Mouse (Mus musculus) R1 (cell line): Measurements from ENCODE around the gene Tab1.

Experiments
- DNase-seq: peaks from one replicate; pipeline ENCODE4 v3.0.0-alpha.2; 2018; ENCODE audit warnings: low read depth, low spot score

Gene Tab1

GRCm38 (mm10) chr15:80163274-80163673 is 30.3 kb downstream of the Tab1 start:
- no peak for DNase-seq

DNA sequence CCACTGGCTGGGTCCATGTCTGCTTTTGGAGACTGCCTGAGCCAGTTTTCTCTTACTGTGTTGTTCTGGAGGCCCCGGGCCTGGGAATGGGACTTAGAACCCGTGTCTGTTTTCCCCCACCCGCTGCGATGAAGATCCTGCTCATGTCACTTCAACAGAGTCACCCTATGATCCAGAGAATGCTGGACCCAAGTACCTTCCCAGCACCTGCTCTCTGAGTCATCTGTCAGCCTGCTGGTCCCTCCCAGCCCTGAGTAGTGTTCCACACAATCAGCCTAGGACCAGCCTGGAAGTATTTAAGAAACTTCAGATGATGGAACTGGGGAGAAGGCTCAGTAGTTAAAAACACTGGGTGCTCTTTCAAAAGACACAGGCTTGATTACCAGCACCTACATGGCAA is 30.8 kb downstream of the Tab1 start:
- DNase-seq = no peak

- no peak for DNase-seq
These were observed 32.5 kb downstream of the Tab1 start for GRCm38 (mm10) chr15:80165396-80165795.

GRCm38 (mm10) chr15:80169484-80169883 is 36.6 kb downstream of the Tab1 start:
- DNase-seq = peak; percentile 98

- no peak for DNase-seq
These were observed 37.4 kb downstream of the Tab1 start for GRCm38 (mm10) chr15:80170357-80170756.

GRCm38 (mm10) chr15:80171286-80171685 is 38.4 kb downstream of the Tab1 start:
- peak; percentile 73 for DNase-seq

DNA sequence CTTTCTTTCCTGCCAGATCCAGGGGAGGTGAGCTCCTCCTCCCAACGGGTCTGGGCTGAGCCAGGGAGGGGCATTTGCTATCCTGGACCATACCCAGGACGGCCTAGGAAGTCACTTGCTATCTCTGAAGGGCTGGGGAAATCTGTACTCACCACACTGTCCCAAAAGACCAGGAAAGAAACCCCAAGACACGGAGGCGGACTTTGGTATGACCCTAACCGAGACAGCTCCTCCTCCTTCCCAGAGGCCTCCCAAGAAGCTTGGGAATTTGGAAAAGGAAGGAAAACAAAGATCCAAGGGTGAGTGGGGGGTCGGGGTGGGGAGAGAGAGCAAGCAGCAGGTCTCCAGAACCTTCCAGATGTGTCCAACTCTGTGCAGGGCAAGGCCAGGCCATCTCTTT is 38.9 kb downstream of the Tab1 start:
- peak; percentile 76 for DNase-seq

GRCm38 (mm10) chr15:80173001-80173771 is 40.3 kb downstream of the Tab1 start, which contains the start of gene Mgat3:
TSS of gene Mgat3 (plus strand) at chr15:80173721.
- peak; percentile 70 for DNase-seq

- DNase-seq = peak; percentile 40
These were observed 41.1 kb downstream of the Tab1 start for GRCm38 (mm10) chr15:80173781-80174597.

- DNase-seq = no peak
These were observed 41.6 kb downstream of the Tab1 start for GRCm38 (mm10) chr15:80174598-80174875.

DNA sequence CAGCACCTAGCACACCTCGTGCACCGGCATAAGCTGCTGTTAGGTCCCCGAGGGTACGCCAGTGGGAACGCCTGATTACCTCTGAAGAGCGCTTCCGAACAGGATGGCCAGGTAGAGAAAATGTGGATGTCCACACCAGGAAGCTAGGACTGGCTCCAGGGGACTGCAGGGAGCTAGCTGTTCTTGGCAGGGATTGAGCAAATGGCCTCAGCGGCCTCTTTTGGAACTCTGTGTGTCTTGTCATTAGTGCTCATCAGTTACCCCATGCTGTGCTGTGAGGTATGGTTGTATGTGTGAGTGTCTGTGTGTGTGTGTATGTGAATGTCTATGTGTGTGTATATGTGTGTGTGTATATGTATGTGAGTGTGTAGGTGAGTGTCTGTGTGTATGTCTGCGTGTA is 42.4 kb downstream of the Tab1 start:
- no peak for DNase-seq

DNA sequence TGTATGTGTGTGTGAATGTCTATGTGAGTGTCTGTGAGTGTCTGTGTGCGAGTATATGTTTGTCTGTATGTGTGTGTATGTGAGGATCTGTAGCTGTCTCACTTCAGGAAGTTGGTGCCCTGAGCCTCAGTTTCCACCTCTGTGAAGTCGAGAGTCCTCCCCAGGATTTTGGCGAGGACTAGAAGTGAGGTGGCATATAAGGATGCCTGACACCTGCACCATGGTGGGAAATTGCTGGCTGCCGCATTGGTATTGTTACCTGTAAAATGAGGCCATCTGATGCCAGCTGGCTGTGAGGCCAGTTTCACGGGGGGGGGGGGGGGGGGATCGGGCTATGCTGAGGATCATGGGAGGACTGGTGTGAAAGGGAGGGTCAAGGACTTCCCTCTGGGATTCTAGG is 42.8 kb downstream of the Tab1 start:
- DNase-seq = no peak

DNA sequence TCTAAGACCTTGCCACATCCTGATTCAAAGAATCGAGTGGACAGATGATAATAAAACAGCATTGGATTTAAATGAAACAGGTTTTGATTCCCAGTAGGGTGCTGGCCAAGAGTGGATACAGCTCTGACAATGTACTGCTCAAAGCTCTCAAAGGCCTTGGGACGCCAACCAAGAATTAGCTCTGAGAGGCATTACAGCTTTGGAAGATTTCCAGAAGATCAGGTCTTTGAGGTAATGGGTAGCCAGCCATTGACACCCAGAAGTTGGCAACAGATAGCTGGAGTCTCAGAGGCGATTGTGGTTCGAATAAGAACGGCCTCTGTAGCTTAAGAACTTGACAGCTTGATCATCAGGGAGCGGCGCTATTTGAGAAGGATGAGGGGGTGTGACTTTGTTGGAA is 48.6 kb downstream of the Tab1 start:
- DNase-seq = no peak

- no peak for DNase-seq
These were observed 49.3 kb downstream of the Tab1 start for GRCm38 (mm10) chr15:80182072-80182700.

GRCm38 (mm10) chr15:80188927-80189326 is 56.0 kb downstream of the Tab1 start:
- DNase-seq = no peak

DNA sequence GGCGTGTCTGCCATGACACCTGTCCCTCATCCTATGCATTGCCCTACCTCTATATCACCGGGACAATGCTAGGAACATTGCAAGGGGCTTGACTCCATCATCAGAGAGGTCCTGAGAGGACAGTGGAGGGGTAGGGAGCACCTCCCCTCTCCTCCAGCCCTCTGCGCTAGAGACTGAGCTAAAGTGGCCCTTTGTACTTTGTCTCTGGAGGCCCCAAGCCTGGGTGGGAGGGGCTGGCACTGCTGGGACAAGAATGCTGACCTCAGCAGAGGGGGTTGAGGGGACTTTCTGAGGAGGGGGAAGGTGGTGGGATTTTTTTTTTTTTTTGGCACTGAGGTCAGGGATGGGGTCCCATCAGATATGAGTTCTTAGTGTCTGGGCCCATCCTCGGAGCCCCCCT is 57.1 kb downstream of the Tab1 start:
- no peak for DNase-seq

DNA sequence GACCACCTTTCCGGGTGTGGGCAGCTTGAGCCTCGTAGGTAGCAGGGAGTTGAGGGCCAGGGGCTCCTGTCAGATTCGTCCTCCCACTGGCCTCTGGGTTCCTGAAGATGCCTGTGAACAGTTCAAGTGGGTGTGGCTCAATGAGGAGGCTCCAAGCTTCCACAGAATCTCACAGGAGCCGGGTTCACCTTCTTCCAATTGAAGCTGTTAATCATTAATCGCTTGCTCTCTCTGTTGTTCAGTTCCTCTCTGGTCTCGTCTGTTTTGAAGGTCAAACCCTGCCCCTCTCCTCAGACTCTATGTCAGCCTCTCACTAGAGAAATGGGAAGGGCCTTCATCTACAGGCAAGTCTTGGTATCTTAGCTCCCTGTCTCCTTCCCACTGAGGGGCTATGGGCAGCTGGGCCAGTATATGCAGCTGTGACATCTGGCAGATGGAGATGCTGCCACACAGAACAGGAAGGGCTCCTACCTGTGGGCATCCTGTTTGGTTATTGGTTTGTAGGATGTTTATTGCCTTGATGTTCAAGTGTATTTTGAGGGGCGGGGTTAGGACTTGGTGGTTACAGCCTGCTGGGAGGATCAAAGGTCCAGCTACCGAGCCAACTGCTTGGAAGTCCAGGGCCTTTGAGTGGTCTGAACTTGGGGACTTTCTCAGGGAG is 58.8 kb downstream of the Tab1 start:
- peak; percentile 56 for DNase-seq

DNA sequence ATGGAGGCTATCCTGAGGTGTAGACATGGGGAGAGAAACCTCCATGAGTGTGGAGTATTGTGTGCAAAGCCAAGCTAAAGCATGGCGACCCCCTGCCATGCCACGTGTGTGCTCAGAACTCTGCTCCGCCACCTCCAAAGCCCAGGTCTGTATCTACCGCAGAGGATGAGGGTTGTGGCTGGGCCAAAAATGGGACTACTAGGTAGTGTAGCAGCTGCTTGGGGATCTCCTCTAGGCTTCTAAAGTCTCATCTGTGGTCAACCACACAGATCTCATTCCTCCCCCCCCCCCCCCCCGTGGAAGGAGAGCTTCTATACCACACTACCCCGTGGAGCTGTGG is 59.3 kb downstream of the Tab1 start:
- DNase-seq = no peak

DNA sequence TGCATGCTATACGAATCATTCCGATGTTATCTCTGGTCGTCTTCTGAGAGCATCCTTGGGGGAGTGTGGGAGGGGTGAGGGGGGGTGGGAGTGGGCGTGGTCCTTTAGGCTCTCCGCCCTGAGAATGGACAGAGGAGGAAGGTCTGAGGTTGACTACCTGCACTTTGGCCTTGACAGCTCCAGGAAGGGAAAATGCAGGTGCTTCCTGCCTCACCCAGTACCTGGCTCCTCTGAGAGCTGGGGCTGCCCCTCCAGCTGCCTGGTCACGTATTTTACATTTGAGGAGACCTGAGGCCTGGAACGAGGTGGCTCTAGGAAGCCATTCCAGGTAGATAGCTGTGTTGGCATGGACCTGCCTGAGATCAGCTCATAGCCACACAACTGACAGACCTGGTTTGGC is 59.9 kb downstream of the Tab1 start:
- no peak for DNase-seq

GRCm38 (mm10) chr15:80199556-80199955 is 66.6 kb downstream of the Tab1 start:
- peak; percentile 73 for DNase-seq

- no peak for DNase-seq
These were observed 69.3 kb downstream of the Tab1 start for GRCm38 (mm10) chr15:80202111-80202775.

DNA sequence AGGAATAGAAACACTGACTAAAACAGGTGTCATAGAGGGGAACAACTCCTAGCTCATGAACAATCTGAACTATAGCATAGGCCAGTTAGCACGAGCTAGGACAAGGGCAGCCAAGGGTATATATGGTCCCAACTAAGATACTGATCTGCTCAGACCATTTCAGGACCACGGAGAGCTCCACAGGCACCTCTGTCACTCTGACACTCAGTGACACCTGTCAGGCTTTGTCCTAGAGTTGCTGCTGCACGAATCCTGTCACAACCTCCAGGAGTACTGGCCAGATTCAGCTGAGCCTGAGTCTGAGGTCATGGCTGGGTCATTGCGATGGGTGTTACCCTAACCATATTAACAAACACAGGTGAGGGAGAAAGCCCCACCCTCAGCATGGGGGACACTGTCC is 70.5 kb downstream of the Tab1 start:
- DNase-seq = peak; percentile 72
